Mouse (Mus musculus): ENCODE results near the gene Ppm1b. TPM values are rescaled to one million over a fixed set of nuclear protein-coding genes. Genes with fewer than 3 reads are reported as not detected.

Ppm1b gene
- polyA plus RNA-seq, 1 experiment, result 159 TPM

DNA sequence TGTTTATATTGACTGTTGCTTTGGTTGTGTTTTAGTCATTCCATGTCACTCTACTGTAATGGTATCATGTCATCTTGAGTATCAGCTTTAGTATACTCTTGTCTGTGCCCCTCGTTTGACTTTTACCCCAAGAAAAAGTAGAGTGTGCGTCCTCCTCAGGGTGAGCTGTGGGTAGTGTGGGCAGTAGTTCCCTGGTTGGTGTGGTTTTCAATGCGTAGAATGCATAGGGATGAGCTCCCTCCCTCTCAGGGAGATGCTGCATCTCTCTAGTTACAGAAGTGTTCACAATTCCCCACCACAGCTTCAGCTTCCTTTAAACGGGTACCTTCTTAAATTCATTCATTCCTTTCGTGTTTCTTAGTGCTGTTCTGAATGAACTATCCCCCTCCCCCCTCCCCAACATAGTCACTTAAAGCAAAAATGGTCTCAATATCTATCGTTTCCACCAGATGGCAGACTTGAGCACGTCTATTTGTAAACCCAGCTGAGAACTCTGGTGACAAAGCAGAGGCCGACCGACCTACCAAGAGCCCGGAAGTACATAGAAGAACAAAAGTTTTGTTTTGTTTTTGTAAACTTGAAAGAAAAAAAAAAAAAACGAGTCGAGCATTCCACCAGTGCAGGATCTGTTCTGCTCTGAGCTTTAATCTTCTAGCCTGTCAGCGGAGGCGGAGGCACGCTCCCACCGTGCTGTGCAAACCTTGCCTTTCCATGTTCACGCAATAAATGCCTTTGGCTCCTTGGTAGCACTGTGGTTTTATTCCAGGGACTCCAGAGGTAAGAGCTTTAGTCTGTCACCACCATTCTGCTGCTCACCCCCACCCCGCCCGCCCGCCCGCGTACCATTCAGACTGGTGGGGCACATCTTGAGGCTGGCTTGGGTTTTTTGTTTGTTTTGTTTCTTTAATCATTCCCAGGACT is 67.0 kb downstream of the Ppm1b start:
- TF ChIP-seq CTCF (IDR thresholded peaks at IDR 0.05; ENCODE audit: control insufficient read depth, insufficient read depth, insufficient replicate concordance, low read depth, low read length) (no peak), POLR2A (IDR thresholded peaks at IDR 0.05; ENCODE audit: control insufficient read depth, low read depth, low read length) (no peak)
- Histone ChIP-seq H3K36me3 (ENCODE audit: control insufficient read depth, insufficient read depth, low read length) (no peaks in the 10 kb centered on the region), H3K27me3 (ENCODE audit: control insufficient read depth, insufficient read depth, low read length) (no peaks in the 10 kb centered on the region), H3K4me3 (ENCODE audit: control insufficient read depth, low read depth, low read length) (no peak overlapping the region), H3K4me1 (ENCODE audit: control insufficient read depth, insufficient read depth, low read length) (peaks cover 2% of the 10 kb centered on the region), H3K27ac (ENCODE audit: control insufficient read depth, insufficient read depth, low read depth, low read length) (no peak overlapping the region)

DNA sequence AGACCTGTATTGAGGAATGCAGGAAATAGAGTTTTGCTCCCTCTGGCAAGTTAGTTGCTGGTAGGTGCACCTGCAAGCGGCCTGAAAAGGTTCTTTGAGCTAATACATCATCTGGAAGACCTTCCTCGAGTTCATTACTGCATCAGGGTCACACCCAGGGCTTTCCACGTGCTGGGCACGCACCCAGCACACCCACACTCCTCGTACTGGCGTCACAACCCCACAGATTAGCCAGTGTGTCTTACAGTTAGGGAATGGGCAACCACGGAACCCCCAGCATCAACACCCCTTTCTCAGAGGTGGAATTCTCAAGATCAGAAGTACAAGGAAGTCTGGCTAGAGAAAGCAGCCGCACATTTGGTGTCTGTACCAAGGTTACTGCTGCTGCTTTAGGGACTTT is 67.7 kb downstream of the Ppm1b start:
- H3K4me3 ChIP-seq (ENCODE audit: control insufficient read depth, low read depth, low read length), result no peak overlapping the region
- no peak for TF ChIP-seq POLR2A (IDR thresholded peaks at IDR 0.05; ENCODE audit: control insufficient read depth, low read depth, low read length)
- TF ChIP-seq CTCF (IDR thresholded peaks at IDR 0.05; ENCODE audit: control insufficient read depth, insufficient read depth, insufficient replicate concordance, low read depth, low read length), result no peak
- H3K36me3 ChIP-seq (ENCODE audit: control insufficient read depth, insufficient read depth, low read length), result no peaks in the 10 kb centered on the region
- H3K27ac ChIP-seq (ENCODE audit: control insufficient read depth, insufficient read depth, low read depth, low read length), result no peak overlapping the region
- peaks cover 6% of the 10 kb centered on the region for H3K4me1 ChIP-seq (ENCODE audit: control insufficient read depth, insufficient read depth, low read length)
- H3K27me3 ChIP-seq (ENCODE audit: control insufficient read depth, insufficient read depth, low read length), result no peaks in the 10 kb centered on the region

DNA sequence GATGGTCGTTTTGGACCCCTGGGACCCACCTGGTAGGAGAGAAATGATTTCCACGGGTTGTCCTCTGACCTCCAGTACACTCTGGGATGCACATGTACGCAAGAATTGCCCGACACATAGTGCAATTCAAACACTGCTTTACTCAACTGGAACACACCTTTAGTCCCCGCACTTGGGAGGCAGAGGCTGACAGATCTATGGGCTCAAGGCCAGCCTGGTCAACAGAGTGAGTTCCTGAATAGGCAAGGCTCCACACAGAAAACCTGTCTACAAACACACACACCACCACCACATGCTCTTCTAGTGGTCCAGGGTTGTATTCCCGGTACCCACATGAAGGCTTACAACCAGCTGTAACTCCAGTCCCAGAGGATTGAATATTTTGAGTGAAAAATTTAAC is 68.6 kb downstream of the Ppm1b start:
- H3K4me3 ChIP-seq (ENCODE audit: control insufficient read depth, low read depth, low read length), result no peak overlapping the region
- peaks cover 6% of the 10 kb centered on the region for H3K4me1 ChIP-seq (ENCODE audit: control insufficient read depth, insufficient read depth, low read length)
- TF ChIP-seq CTCF (IDR thresholded peaks at IDR 0.05; ENCODE audit: control insufficient read depth, insufficient read depth, insufficient replicate concordance, low read depth, low read length) (no peak), POLR2A (IDR thresholded peaks at IDR 0.05; ENCODE audit: control insufficient read depth, low read depth, low read length) (no peak)

DNA sequence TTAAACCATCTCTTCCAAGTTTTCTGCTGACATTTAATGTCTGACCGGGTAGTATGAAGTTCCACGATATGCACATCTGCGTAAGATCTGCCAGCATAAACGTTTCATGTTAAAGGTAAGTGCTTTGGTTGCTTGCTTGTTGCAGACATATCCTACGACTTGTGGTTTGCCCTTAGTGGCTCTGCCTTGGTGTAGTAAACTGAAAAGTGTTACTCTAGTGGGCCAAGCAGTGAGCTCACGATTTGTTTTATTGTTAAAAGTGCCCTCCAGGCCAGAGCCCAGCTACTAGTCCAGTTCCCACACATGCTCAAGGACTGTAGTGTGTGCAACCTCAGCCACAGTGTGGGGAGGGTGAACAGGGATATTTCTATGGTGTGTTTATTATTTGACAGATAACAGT is 69.9 kb downstream of the Ppm1b start:
- Histone ChIP-seq H3K27ac (ENCODE audit: control insufficient read depth, insufficient read depth, low read depth, low read length) (no peak overlapping the region), H3K4me1 (ENCODE audit: control insufficient read depth, insufficient read depth, low read length) (peaks cover 6% of the 10 kb centered on the region), H3K4me3 (ENCODE audit: control insufficient read depth, low read depth, low read length) (no peak overlapping the region), H3K36me3 (ENCODE audit: control insufficient read depth, insufficient read depth, low read length) (no peaks in the 10 kb centered on the region), H3K27me3 (ENCODE audit: control insufficient read depth, insufficient read depth, low read length) (no peaks in the 10 kb centered on the region)
- TF ChIP-seq CTCF (IDR thresholded peaks at IDR 0.05; ENCODE audit: control insufficient read depth, insufficient read depth, insufficient replicate concordance, low read depth, low read length), result no peak
- TF ChIP-seq POLR2A (IDR thresholded peaks at IDR 0.05; ENCODE audit: control insufficient read depth, low read depth, low read length), result no peak

More for the DNA sequence above, 68.6 kb downstream of the Ppm1b start:
- no peak overlapping the region for H3K27ac ChIP-seq (ENCODE audit: control insufficient read depth, insufficient read depth, low read depth, low read length)
- H3K27me3 ChIP-seq (ENCODE audit: control insufficient read depth, insufficient read depth, low read length), result no peaks in the 10 kb centered on the region
- H3K36me3 ChIP-seq (ENCODE audit: control insufficient read depth, insufficient read depth, low read length), result no peaks in the 10 kb centered on the region

DNA sequence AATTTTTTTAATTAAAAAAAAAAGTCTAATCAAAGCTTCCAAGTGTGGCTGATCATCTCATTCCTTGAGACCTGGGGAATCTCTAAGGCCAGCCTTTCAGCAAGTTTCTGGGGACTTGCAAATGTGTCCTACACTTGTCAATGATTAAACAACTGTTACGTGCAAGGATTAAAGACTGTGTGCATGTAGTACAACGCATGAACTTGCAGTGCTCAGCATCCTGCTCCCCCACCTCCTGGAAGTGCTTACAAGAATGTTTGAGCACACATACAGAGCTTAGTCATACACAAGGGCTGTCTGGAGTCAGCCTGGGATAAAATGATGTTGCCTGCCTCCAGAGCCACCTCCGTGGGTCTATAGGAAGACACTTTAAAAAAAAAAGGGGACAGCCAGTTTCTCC is 70.7 kb downstream of the Ppm1b start:
- Histone ChIP-seq H3K27ac (ENCODE audit: control insufficient read depth, insufficient read depth, low read depth, low read length) (no peak overlapping the region), H3K27me3 (ENCODE audit: control insufficient read depth, insufficient read depth, low read length) (no peaks in the 10 kb centered on the region), H3K4me3 (ENCODE audit: control insufficient read depth, low read depth, low read length) (no peak overlapping the region), H3K4me1 (ENCODE audit: control insufficient read depth, insufficient read depth, low read length) (peaks cover 6% of the 10 kb centered on the region), H3K36me3 (ENCODE audit: control insufficient read depth, insufficient read depth, low read length) (no peaks in the 10 kb centered on the region)
- no peak for TF ChIP-seq POLR2A (IDR thresholded peaks at IDR 0.05; ENCODE audit: control insufficient read depth, low read depth, low read length)
- TF ChIP-seq CTCF (IDR thresholded peaks at IDR 0.05; ENCODE audit: control insufficient read depth, insufficient read depth, insufficient replicate concordance, low read depth, low read length), result no peak

DNA sequence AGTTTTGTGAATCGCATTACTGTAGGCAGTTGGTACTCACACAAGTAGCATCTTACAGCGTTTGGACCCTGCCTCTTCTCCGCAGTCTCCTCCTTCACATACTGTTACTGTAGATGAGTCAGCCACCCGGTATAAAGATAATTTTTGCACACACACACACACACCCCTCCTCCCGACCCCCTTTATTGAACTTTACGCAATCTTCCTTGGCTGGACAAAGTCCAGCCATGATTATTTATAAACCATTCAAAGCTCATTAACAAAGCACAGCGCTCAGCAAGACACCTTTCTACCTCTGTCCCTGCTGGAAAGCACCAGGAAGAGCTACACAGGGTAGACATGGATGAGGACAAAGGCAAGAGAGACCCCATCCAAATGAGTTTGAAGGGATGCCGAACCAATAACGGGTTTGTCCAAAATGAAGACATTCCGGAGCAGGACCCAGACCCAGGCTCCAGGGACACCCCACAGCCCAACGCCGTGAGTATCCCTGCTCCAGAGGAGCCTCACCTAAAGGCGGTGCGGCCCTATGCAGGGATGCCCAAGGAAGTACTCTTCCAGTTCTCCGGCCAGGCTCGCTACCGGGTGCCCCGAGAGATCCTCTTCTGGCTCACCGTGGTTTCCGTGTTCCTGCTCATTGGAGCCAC is 71.7 kb downstream of the Ppm1b start, which contains the start of gene Slc3a1:
Gene Slc3a1, plus strand, starts transcription at position 284 of the 647 bp plus-strand sequence.
- H3K4me3 ChIP-seq (ENCODE audit: control insufficient read depth, low read depth, low read length), result no peak within 1 kb of the TSS
- H3K4me1 ChIP-seq (ENCODE audit: control insufficient read depth, insufficient read depth, low read length), result peaks cover 6% of the 10 kb centered on the region
- H3K36me3 ChIP-seq (ENCODE audit: control insufficient read depth, insufficient read depth, low read length), result no peaks in the 10 kb centered on the region
- no peaks in the 10 kb centered on the region for H3K27me3 ChIP-seq (ENCODE audit: control insufficient read depth, insufficient read depth, low read length)
- no peak within 1 kb of the TSS for H3K27ac ChIP-seq (ENCODE audit: control insufficient read depth, insufficient read depth, low read depth, low read length)
- TF ChIP-seq CTCF (IDR thresholded peaks at IDR 0.05; ENCODE audit: control insufficient read depth, insufficient read depth, insufficient replicate concordance, low read depth, low read length) (no peak), POLR2A (IDR thresholded peaks at IDR 0.05; ENCODE audit: control insufficient read depth, low read depth, low read length) (no peak)

DNA sequence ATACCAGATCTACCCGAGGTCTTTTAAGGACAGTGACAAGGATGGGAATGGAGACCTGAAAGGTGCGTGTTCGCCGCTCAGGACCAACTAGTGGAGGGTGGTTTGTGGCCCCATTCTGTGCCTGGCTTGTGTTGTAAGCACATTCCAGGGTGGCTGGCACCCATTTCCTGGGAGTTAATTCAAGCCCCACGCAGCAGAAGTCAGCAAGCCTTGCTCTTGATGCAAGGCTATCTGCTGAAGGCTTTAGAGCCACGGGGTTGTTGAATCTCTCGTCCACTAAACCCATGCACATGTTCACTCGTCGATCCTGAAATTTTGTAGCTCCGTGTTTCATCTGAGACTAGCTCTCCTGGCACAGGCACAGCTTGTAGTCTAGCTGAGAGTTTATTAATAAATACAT is 72.3 kb downstream of the Ppm1b start:
- peaks cover 6% of the 10 kb centered on the region for H3K4me1 ChIP-seq (ENCODE audit: control insufficient read depth, insufficient read depth, low read length)
- no peak for TF ChIP-seq CTCF (IDR thresholded peaks at IDR 0.05; ENCODE audit: control insufficient read depth, insufficient read depth, insufficient replicate concordance, low read depth, low read length)
- TF ChIP-seq POLR2A (IDR thresholded peaks at IDR 0.05; ENCODE audit: control insufficient read depth, low read depth, low read length), result no peak
- H3K27me3 ChIP-seq (ENCODE audit: control insufficient read depth, insufficient read depth, low read length), result no peaks in the 10 kb centered on the region
- no peaks in the 10 kb centered on the region for H3K36me3 ChIP-seq (ENCODE audit: control insufficient read depth, insufficient read depth, low read length)
- no peak overlapping the region for H3K4me3 ChIP-seq (ENCODE audit: control insufficient read depth, low read depth, low read length)
- H3K27ac ChIP-seq (ENCODE audit: control insufficient read depth, insufficient read depth, low read depth, low read length), result no peak overlapping the region

Measured in testis, adult 2 months (tissue).